Comparison of ENCODE assay signal across 10 mouse cellular contexts in genomic region chr12:94420918-94421317, GRCm38 (mm10).
DNase-seq lines count a peak whose midpoint lies in the region; ATAC-seq and TF ChIP-seq lines count a peak whose summit lies in the region.
"Had no signal": no experiment of that assay in that cellular context is flagged by ENCODE, and none has a peak within 500 bp of the region (broad histone marks: within the 10 kb centered on the region; RNA-seq: fewer than 3 reads in every experiment).

No protein-coding gene starts in this region.

- intact Hi-C loops in heart, adult 2 months (cut with DNase I): loop anchor here (5.0 to 10.0 kb wide), 2 partner anchors 166 to 1274 kb away; partner anchors contain the start of gene Flrt2

- ATAC-seq in kidney, embryonic 14.5 days (ENCODE audit: low FRiP score, low TSS enrichment): peak; percentile 20; the same call in 1 of the 2 replicates
- ATAC-seq in stomach, postnatal 0 days (ENCODE audit: low FRiP score, low TSS enrichment): no peak
- ATAC-seq in hindbrain, embryonic 14.5 days (ENCODE audit: low FRiP score): no peak
- ATAC-seq: inflammation-experienced regulatory T-cells, adult 6 months had no signal

- no peak for TF ChIP-seq CTCF in layer of hippocampus, adult 2 months (conservative IDR thresholded peaks at IDR 0.05)
- no peak for TF ChIP-seq CTCF in heart, adult 2 months (IDR thresholded peaks at IDR 0.05)
- no peak for TF ChIP-seq CTCF in stomach, postnatal 0 days (IDR thresholded peaks at IDR 0.05; ENCODE audit: low read depth)

- no peaks in the 10 kb centered on the region; the same call in 1 of the 2 replicates for H3K36me3 ChIP-seq in heart, adult 2 months (ENCODE audit: control insufficient read depth, insufficient read depth, low read length)
- no peaks in the 10 kb centered on the region for H3K36me3 ChIP-seq in kidney, embryonic 14.5 days (ENCODE audit: control insufficient read depth, insufficient read depth, low read length)
- H3K36me3 ChIP-seq in forebrain, embryonic 10.5 days (replicated peaks): no peaks in the 10 kb centered on the region
- no peaks in the 10 kb centered on the region for H3K36me3 ChIP-seq in stomach, postnatal 0 days (ENCODE audit: control insufficient read depth, insufficient read depth, low read length)
- no peaks in the 10 kb centered on the region for H3K36me3 ChIP-seq in hindbrain, embryonic 14.5 days (replicated peaks; ENCODE audit: control insufficient read depth, insufficient read depth)
- H3K36me3 ChIP-seq: limb, embryonic 15.5 days had no signal

- no peaks in the 10 kb centered on the region for H3K27me3 ChIP-seq in heart, adult 2 months (ENCODE audit: control insufficient read depth, insufficient read depth, low read length)
- H3K27me3 ChIP-seq in kidney, embryonic 14.5 days (ENCODE audit: control insufficient read depth, insufficient read depth, low read length): no peaks in the 10 kb centered on the region
- H3K27me3 ChIP-seq in forebrain, embryonic 10.5 days (ENCODE audit: poor library complexity, severe bottlenecking): peaks cover 4% of the 10 kb centered on the region; the same call in 1 of the 2 replicates
- H3K27me3 ChIP-seq in stomach, postnatal 0 days (ENCODE audit: control insufficient read depth, insufficient read depth, low read length): no peaks in the 10 kb centered on the region
- H3K27me3 ChIP-seq in hindbrain, embryonic 14.5 days (ENCODE audit: control insufficient read depth, insufficient read depth, low read length): no peaks in the 10 kb centered on the region
- H3K27me3 ChIP-seq: limb, embryonic 15.5 days had no signal

- H3K4me3 ChIP-seq in layer of hippocampus, adult 2 months: no peak overlapping the region
- no peak overlapping the region for H3K4me3 ChIP-seq in heart, adult 2 months
- no peak overlapping the region for H3K4me3 ChIP-seq in kidney, embryonic 14.5 days (ENCODE audit: low read length)
- H3K4me3 ChIP-seq in forebrain, embryonic 10.5 days: no peak overlapping the region
- H3K4me3 ChIP-seq in stomach, postnatal 0 days (ENCODE audit: low read depth, low read length): no peak overlapping the region
- H3K4me3 ChIP-seq in hindbrain, embryonic 14.5 days (replicated peaks; ENCODE audit: low read length): no peak overlapping the region
- H3K4me3 ChIP-seq: limb, embryonic 15.5 days had no signal

- H3K79me2 ChIP-seq in heart, adult 2 months (replicated peaks; ENCODE audit: control insufficient read depth, insufficient read depth, low read length): no peaks in the 10 kb centered on the region

- WGBS in heart, adult 2 months: 10% methylated on average over 5 of the region's 5 CpGs
- WGBS in kidney, embryonic 14.5 days: 42% methylated on average over 5 of the region's 5 CpGs
- WGBS in forebrain, embryonic 10.5 days: 93% methylated on average over 5 of the region's 5 CpGs
- WGBS in stomach, postnatal 0 days: 36% methylated on average over 5 of the region's 5 CpGs
- 71% methylated on average over 5 of the region's 5 CpGs for WGBS in hindbrain, embryonic 14.5 days

- no peak for DNase-seq in layer of hippocampus, adult 2 months (ENCODE audit: low spot score in 2 of 2)
- no peak for DNase-seq in layer of hippocampus, adult 9-10 months (ENCODE audit: low spot score)
- DNase-seq in heart, adult 2 months: peak in 1 of 2 experiments; percentile 59
- DNase-seq in lung, postnatal 4 days: peak; percentile 33 to 51
- no peak for DNase-seq in forebrain, embryonic 10.5 days (ENCODE audit: extremely low spot score, low spot score)
- no peak for DNase-seq in stomach, postnatal 0 days (ENCODE audit: low spot score)
- DNase-seq in hindbrain, embryonic 14.5 days (ENCODE audit: low spot score): no peak

- peaks cover 4% of the 10 kb centered on the region for H3K4me1 ChIP-seq in heart, adult 2 months (ENCODE audit: control insufficient read depth, insufficient read depth, low read length)
- H3K4me1 ChIP-seq in kidney, embryonic 14.5 days (ENCODE audit: control insufficient read depth, insufficient read depth, low read length): no peaks in the 10 kb centered on the region
- H3K4me1 ChIP-seq in forebrain, embryonic 10.5 days: peaks cover 11% of the 10 kb centered on the region
- H3K4me1 ChIP-seq in stomach, postnatal 0 days (replicated peaks; ENCODE audit: control insufficient read depth, insufficient read depth): no peaks in the 10 kb centered on the region
- H3K4me1 ChIP-seq in hindbrain, embryonic 14.5 days (replicated peaks; ENCODE audit: control insufficient read depth, insufficient read depth, low read length): no peaks in the 10 kb centered on the region
- H3K4me1 ChIP-seq: limb, embryonic 15.5 days had no signal

- H3K27ac ChIP-seq in layer of hippocampus, adult 2 months: peak overlapping the region; percentile 46
- H3K27ac ChIP-seq in heart, adult 2 months: peak overlapping the region; percentile 21
- H3K27ac ChIP-seq in kidney, embryonic 14.5 days (ENCODE audit: low read depth, low read length): no peak overlapping the region
- H3K27ac ChIP-seq in forebrain, embryonic 10.5 days: no peak overlapping the region
- no peak overlapping the region for H3K27ac ChIP-seq in stomach, postnatal 0 days (replicated peaks)
- no peak overlapping the region for H3K27ac ChIP-seq in hindbrain, embryonic 14.5 days
- H3K27ac ChIP-seq: limb, embryonic 15.5 days had no signal

- no peak for TF ChIP-seq EP300 in heart, adult 2 months (IDR thresholded peaks at IDR 0.05; ENCODE audit: insufficient read depth, low read depth, low read length)
- no peak for TF ChIP-seq EP300 in stomach, postnatal 0 days (optimal IDR thresholded peaks at IDR 0.05)

- H3K4me2 ChIP-seq in kidney, embryonic 14.5 days (replicated peaks; ENCODE audit: low read depth, low read length): no peak overlapping the region
- no peak overlapping the region for H3K4me2 ChIP-seq in stomach, postnatal 0 days (replicated peaks; ENCODE audit: low read depth)
- no peak overlapping the region for H3K4me2 ChIP-seq in hindbrain, embryonic 14.5 days (replicated peaks)
- H3K4me2 ChIP-seq: limb, embryonic 15.5 days had no signal

- no peak overlapping the region for H3K9ac ChIP-seq in heart, adult 2 months (ENCODE audit: low read depth, low read length)
- H3K9ac ChIP-seq in kidney, embryonic 14.5 days (ENCODE audit: low read depth, low read length): no peak overlapping the region
- no peak overlapping the region for H3K9ac ChIP-seq in stomach, postnatal 0 days (ENCODE audit: low read length)
- no peak overlapping the region for H3K9ac ChIP-seq in hindbrain, embryonic 14.5 days
- H3K9ac ChIP-seq: limb, embryonic 15.5 days had no signal

- no peaks in the 10 kb centered on the region for H3K9me3 ChIP-seq in kidney, embryonic 14.5 days (ENCODE audit: control insufficient read depth, low read length)
- no peaks in the 10 kb centered on the region for H3K9me3 ChIP-seq in forebrain, embryonic 10.5 days
- H3K9me3 ChIP-seq in stomach, postnatal 0 days (ENCODE audit: control insufficient read depth, low read length): no peaks in the 10 kb centered on the region
- H3K9me3 ChIP-seq in hindbrain, embryonic 14.5 days (ENCODE audit: control insufficient read depth, low read length): no peaks in the 10 kb centered on the region
- H3K9me3 ChIP-seq: limb, embryonic 15.5 days had no signal

- TF ChIP-seq POLR2A in heart, adult 2 months (IDR thresholded peaks at IDR 0.05; ENCODE audit: insufficient read depth, low read depth, low read length): 0 out of 2 replicates have a peak, but pooled peaks have one; percentile 27

Comparison
In these comparisons a context has a peak if more than half of its experiments do, and no peak if none do; other contexts are left out.
1. DNase-seq: peak in lung, postnatal 4 days (2 of 2); none in layer of hippocampus, adult 2 months (0 of 2), layer of hippocampus, adult 9-10 months (single experiment), forebrain, embryonic 10.5 days (single experiment), stomach, postnatal 0 days (single experiment) and hindbrain, embryonic 14.5 days (single experiment).
2. H3K27ac ChIP-seq: peak in layer of hippocampus, adult 2 months (single experiment) and heart, adult 2 months (single experiment); none in kidney, embryonic 14.5 days (single experiment), forebrain, embryonic 10.5 days (single experiment), stomach, postnatal 0 days (single experiment) and hindbrain, embryonic 14.5 days (single experiment).